Mouse (Mus musculus) MEL (cell line): ENCODE measurements around the gene Vegfa. TPM values are rescaled to one million over a fixed set of nuclear protein-coding genes. Genes with fewer than 3 reads are reported as not detected.

Source experiments
- DNase-seq: peaks from one replicate; pipeline ENCODE4 v3.0.0; 2011; ENCODE audit warnings: low read depth, low spot score
- H3K27ac ChIP-seq: 2 replicates; pipeline ENCODE4 v1.5.1; 2012; ENCODE audit warnings: low read depth, mild to moderate bottlenecking, control low read depth, low read length, moderate library complexity; ENCODE audit not compliant: control insufficient read depth
- H3K27me3 ChIP-seq, 2 experiments: fragments of 150-350 bp in 1 of 2; sonication (generic) in 1 of 2; 2 replicates each; pipeline ENCODE4 v1.6.1; 2012; ENCODE audit warnings: low read length in 2 of 2, mild to moderate bottlenecking in 2 of 2, improper control_type of control experiment in 1 of 2, moderate library complexity in 1 of 2; ENCODE audit not compliant: insufficient read depth in 2 of 2, control insufficient read depth in 1 of 2
- H3K36me3 ChIP-seq, 2 experiments: 2 replicates each; pipeline ENCODE4 v1.6.1; 2012 to 2014; ENCODE audit warnings: low read length in 2 of 2, improper control_type of control experiment in 1 of 2, inconsistent platforms in 1 of 2, mild to moderate bottlenecking in 1 of 2; ENCODE audit not compliant: insufficient read depth in 2 of 2, control insufficient read depth in 1 of 2
- H3K4me1 ChIP-seq, 2 experiments: fragments of 150-350 bp in 1 of 2; sonication (generic) in 1 of 2; 2 replicates each; pipeline ENCODE4 v1.6.1; 2012; ENCODE audit warnings: low read length in 2 of 2, improper control_type of control experiment in 1 of 2, mild to moderate bottlenecking in 1 of 2; ENCODE audit not compliant: insufficient read depth in 2 of 2, control insufficient read depth in 1 of 2
- H3K4me3 ChIP-seq, 2 experiments: fragments of 150-350 bp in 1 of 2; sonication (generic) in 1 of 2; 2 replicates each; pipeline ENCODE4 v1.5.1; 2012; ENCODE audit warnings: low read depth in 2 of 2, low read length in 2 of 2, mild to moderate bottlenecking in 2 of 2, moderate library complexity in 2 of 2, control low read depth in 1 of 2, improper control_type of control experiment in 1 of 2; ENCODE audit not compliant: control insufficient read depth in 1 of 2, insufficient read depth in 1 of 2
- H3K79me2 ChIP-seq: 2 replicates; pipeline ENCODE4 v1.6.1; 2012; ENCODE audit warnings: mild to moderate bottlenecking, low read length, moderate library complexity; ENCODE audit not compliant: control insufficient read depth, poor library complexity, insufficient read depth
- H3K9ac ChIP-seq: 2 replicates; pipeline ENCODE4 v1.6.1; 2012; ENCODE audit warnings: low read depth, mild to moderate bottlenecking, control low read depth, low read length, moderate library complexity; ENCODE audit not compliant: control insufficient read depth, poor library complexity, severe bottlenecking
- H3K9me3 ChIP-seq: fragments of 150-350 bp; sonication (generic); replicated peaks from 2 replicates; pipeline ENCODE4 v1.6.1; 2012; ENCODE audit warnings: mild to moderate bottlenecking, low read length, improper control_type of control experiment, moderate library complexity; ENCODE audit not compliant: insufficient read depth
- BHLHE40 ChIP-seq: IDR thresholded peaks from 2 replicates; pipeline ENCODE4 v1.6.1; 2012; ENCODE audit warnings: low read depth, mild to moderate bottlenecking, inconsistent platforms, low read length, improper control_type of control experiment, borderline replicate concordance
- CHD1 ChIP-seq: IDR thresholded peaks from 2 replicates; pipeline ENCODE4 v1.6.1; 2012; ENCODE audit warnings: low read depth, mild to moderate bottlenecking, inconsistent platforms, low read length, improper control_type of control experiment
- CTCF ChIP-seq, 3 experiments: IDR thresholded peaks in 2 of 3; conservative IDR thresholded peaks in 1 of 3; 2 replicates each; pipeline ENCODE4 v1.5.1; 2011 to 2012; ENCODE audit warnings: low read length in 3 of 3, low read depth in 2 of 3, mild to moderate bottlenecking in 2 of 3, improper control_type of control experiment in 1 of 3, inconsistent platforms in 1 of 3, mixed read lengths in 1 of 3, moderate library complexity in 1 of 3; ENCODE audit not compliant: control insufficient read depth in 1 of 3, insufficient read depth in 1 of 3, poor library complexity in 1 of 3, severe bottlenecking in 1 of 3
- ELF1 ChIP-seq: IDR thresholded peaks from 2 replicates; pipeline ENCODE4 v1.6.1; 2014; ENCODE audit warnings: low read depth, mild to moderate bottlenecking, inconsistent platforms, low read length, improper control_type of control experiment, moderate library complexity
- EP300 ChIP-seq, 2 experiments: IDR thresholded peaks; 2 replicates each; pipeline ENCODE4 v1.6.1; 2011; ENCODE audit warnings: improper control_type of control experiment in 2 of 2, low read length in 2 of 2, low read depth in 1 of 2, mild to moderate bottlenecking in 1 of 2
- ETS1 ChIP-seq: IDR thresholded peaks from 2 replicates; pipeline ENCODE4 v1.6.1; 2012; ENCODE audit warnings: low read depth, mild to moderate bottlenecking, inconsistent platforms, low read length, improper control_type of control experiment, moderate library complexity
- KAT2A ChIP-seq: conservative IDR thresholded peaks from 2 replicates; pipeline ENCODE4 v1.6.1; 2012; ENCODE audit warnings: low read depth, low read length, improper control_type of control experiment, inconsistent platforms
- MAFK ChIP-seq: IDR thresholded peaks from 2 replicates; pipeline ENCODE4 v1.6.1; 2011; ENCODE audit warnings: low read depth, mild to moderate bottlenecking, low read length, improper control_type of control experiment, borderline replicate concordance
- MAX ChIP-seq: IDR thresholded peaks from 2 replicates; pipeline ENCODE4 v1.6.1; 2011; ENCODE audit warnings: low read length, improper control_type of control experiment
- POLR2A ChIP-seq, 2 experiments: IDR thresholded peaks; 2 replicates each; pipeline ENCODE4 v1.6.1; 2011 to 2012; ENCODE audit warnings: low read length in 2 of 2, mild to moderate bottlenecking in 2 of 2, control low read depth in 1 of 2, improper control_type of control experiment in 1 of 2, low read depth in 1 of 2, moderate library complexity in 1 of 2; ENCODE audit not compliant: control insufficient read depth in 1 of 2, insufficient read depth in 1 of 2, poor library complexity in 1 of 2
- TAL1 ChIP-seq: IDR thresholded peaks from 2 replicates; pipeline ENCODE4 v1.6.1; 2012; ENCODE audit warnings: mild to moderate bottlenecking, inconsistent platforms, low read length, moderate library complexity, mixed read lengths
- TBP ChIP-seq: IDR thresholded peaks from 2 replicates; pipeline ENCODE4 v1.8.0; 2011; ENCODE audit warnings: low read depth, low read length, improper control_type of control experiment
- TCF12 ChIP-seq: IDR thresholded peaks from 2 replicates; pipeline ENCODE4 v1.6.1; 2014; ENCODE audit warnings: low read depth, mild to moderate bottlenecking, inconsistent platforms, low read length, improper control_type of control experiment, moderate library complexity
- UBTF ChIP-seq: IDR thresholded peaks from 2 replicates; pipeline ENCODE4 v1.6.1; 2012; ENCODE audit warnings: low read depth, mild to moderate bottlenecking, inconsistent platforms, low read length, improper control_type of control experiment, moderate library complexity, borderline replicate concordance; ENCODE audit not compliant: insufficient read depth
- ZC3H11A ChIP-seq: IDR thresholded peaks from 2 replicates; pipeline ENCODE4 v1.6.1; 2012; ENCODE audit warnings: low read depth, mild to moderate bottlenecking, inconsistent platforms, low read length, improper control_type of control experiment
- ZKSCAN1 ChIP-seq: IDR thresholded peaks from 2 replicates; pipeline ENCODE4 v1.6.1; 2012; ENCODE audit warnings: low read depth, mild to moderate bottlenecking, inconsistent platforms, low read length, improper control_type of control experiment, moderate library complexity
- ZMIZ1 ChIP-seq: IDR thresholded peaks from 2 replicates; pipeline ENCODE4 v1.6.1; 2012; ENCODE audit warnings: low read depth, mild to moderate bottlenecking, inconsistent platforms, low read length, improper control_type of control experiment, moderate library complexity
- ZNF384 ChIP-seq: IDR thresholded peaks from 2 replicates; pipeline ENCODE4 v1.6.1; 2012; ENCODE audit warnings: low read depth, mild to moderate bottlenecking, inconsistent platforms, low read length, improper control_type of control experiment
- polyA plus RNA-seq, 2 experiments: library from polyadenylated mRNA; stranded (reverse) in 1 of 2; unstranded in 1 of 2; fragments of >175 nt in 1 of 2; fragments of >200 nt in 1 of 2; gene quantifications; 2 replicates each; pipeline versions ENCODE4 v1.2.1 to v1.2.4; 2012; ENCODE audit warnings: low replicate concordance in 2 of 2, low read depth in 1 of 2; ENCODE audit not compliant: insufficient read length in 2 of 2, insufficient read depth in 1 of 2, missing spikeins in 1 of 2
- total RNA-seq: library from RNA; depleted of rRNA; stranded (reverse); fragments of 300-350 nt; gene quantifications from 2 replicates; pipeline ENCODE4 v1.2.3, GENCODE M21; 2012

Vegfa gene
- total and polyA plus RNA-seq, 3 experiments = 16.1 to 38.6 TPM; not detected in 1

DNA sequence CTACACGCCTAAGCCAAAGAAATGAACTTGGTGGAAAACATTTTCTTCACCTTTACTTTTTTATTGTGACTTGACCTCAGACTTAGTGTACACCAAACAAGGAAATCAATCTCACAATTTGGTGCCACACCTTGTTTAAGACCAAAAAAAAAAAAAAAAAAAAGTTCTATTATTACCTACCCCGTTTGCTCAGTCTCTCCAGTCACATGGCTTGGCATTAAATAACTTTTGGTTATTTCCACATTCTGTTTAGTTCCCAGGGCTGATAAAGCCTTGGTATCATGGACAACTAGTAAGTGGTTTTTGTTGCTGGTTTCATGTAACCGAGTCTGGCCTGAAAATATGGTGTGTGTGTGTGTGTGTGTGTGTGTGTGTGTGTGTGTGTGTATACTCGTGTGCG lies 12.8 kb upstream of the Vegfa start (continued):
- TF ChIP-seq ELF1 = no peak
- peak; percentile 46; the same call in 1 of the 2 replicates for TF ChIP-seq TCF12
- TF ChIP-seq POLR2A (IDR thresholded peaks at IDR 0.05; ENCODE audit: control insufficient read depth in 1 of 2, insufficient read depth in 1 of 2, low read depth in 1 of 2, low read length in 2 of 2, poor library complexity in 1 of 2) = no peak
- no peak; a peak in 1 of 4 replicates for TF ChIP-seq EP300 (IDR thresholded peaks at IDR 0.05; ENCODE audit: low read depth in 1 of 2, low read length in 2 of 2)
- peak; percentile 86 for TF ChIP-seq ZNF384
- TF ChIP-seq TAL1 = no peak
- no peak for TF ChIP-seq KAT2A
- no peak for TF ChIP-seq MAFK
- peak; percentile 34; the same call in 1 of the 2 replicates for TF ChIP-seq ETS1
- TF ChIP-seq ZC3H11A = no peak
- TF ChIP-seq TBP = no peak
- TF ChIP-seq CTCF (IDR thresholded peaks at IDR 0.05 in 2 of 3, conservative IDR thresholded peaks at IDR 0.05 in 1 of 3; ENCODE audit: control insufficient read depth in 1 of 3, insufficient read depth in 1 of 3, low read depth in 2 of 3, low read length in 3 of 3, poor library complexity in 1 of 3, severe bottlenecking in 1 of 3) = no peak
- TF ChIP-seq ZKSCAN1 = no peak

DNA sequence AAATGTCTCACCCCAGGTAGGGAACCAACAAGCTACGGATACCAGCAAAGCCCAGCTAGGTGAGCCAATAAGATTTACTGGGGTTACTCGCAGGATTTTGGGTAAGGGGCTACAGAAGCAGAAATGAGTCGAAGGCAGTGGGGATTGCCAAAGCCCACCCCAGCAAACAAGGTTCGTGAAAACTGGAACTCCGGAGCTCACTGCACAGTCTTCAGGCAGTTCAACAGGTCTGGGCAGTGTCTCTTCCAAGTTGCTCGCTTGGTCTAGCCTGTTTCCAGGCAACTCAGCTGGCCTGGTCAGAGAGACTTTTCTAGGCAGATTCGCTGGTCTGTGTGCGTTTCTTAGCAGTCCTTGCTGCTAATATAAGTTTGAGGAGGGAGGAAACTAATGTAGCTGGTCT lies 10.0 kb upstream of the Vegfa start:
- no peaks in the 10 kb centered on the region for H3K27me3 ChIP-seq
- H3K79me2 ChIP-seq = no peaks in the 10 kb centered on the region; the same call in 1 of the 2 replicates
- peaks cover 0 to 24% of the 10 kb centered on the region in 2 experiments; a peak in 2 of 4 replicates for H3K36me3 ChIP-seq
- H3K9me3 ChIP-seq = no peaks in the 10 kb centered on the region
- DNase-seq = no peak
- H3K9ac ChIP-seq = no peak overlapping the region
- TF ChIP-seq UBTF (no peak), CHD1 (no peak), ZMIZ1 (no peak), BHLHE40 (no peak)
- H3K4me1 ChIP-seq = peaks cover 26 to 35% of the 10 kb centered on the region in 2 experiments
- no peak overlapping the region for H3K27ac ChIP-seq
- H3K4me3 ChIP-seq = no peak overlapping the region

DNA sequence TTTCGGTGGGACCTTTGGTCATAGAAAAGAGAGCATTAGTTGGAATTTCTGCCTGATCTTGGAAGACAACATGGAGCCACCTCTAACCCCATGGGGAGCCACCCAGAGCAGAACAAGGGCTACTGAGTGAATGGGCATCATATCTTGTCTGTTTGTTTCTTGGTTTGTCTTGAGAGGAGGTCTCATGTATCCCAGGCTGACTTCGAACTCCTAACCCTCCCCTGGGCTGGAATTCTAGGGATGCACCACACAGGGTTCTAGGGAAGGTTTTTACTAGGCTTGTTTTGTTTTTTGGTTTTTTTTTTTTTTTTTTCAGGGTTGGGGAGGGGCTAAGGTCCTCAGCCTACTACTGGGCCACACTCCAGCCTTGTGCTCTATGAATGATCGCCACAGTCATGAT lies 9.5 kb upstream of the Vegfa start:
- no peaks in the 10 kb centered on the region for H3K27me3 ChIP-seq
- H3K9ac ChIP-seq = peak overlapping the region; percentile 23
- peaks cover 0 to 24% of the 10 kb centered on the region in 2 experiments; a peak in 2 of 4 replicates for H3K36me3 ChIP-seq
- DNase-seq = peak; percentile 30
- no peak for TF ChIP-seq TAL1
- TF ChIP-seq MAX = no peak
- TF ChIP-seq MAFK = no peak
- peak; percentile 88 for TF ChIP-seq ZNF384
- no peaks in the 10 kb centered on the region; the same call in 1 of the 2 replicates for H3K79me2 ChIP-seq
- 0 out of 4 replicates have a peak overlapping the region, but pooled peaks of 1 of the 2 experiments have one; percentile 2 for H3K4me3 ChIP-seq
- peaks cover 22 to 35% of the 10 kb centered on the region in 2 experiments for H3K4me1 ChIP-seq
- H3K27ac ChIP-seq = peak overlapping the region; percentile 87
- H3K9me3 ChIP-seq = no peaks in the 10 kb centered on the region
